10 mouse cellular contexts compared by ENCODE assay signal in genomic region chr11:97207011-97207422, GRCm38 (mm10). TPM values are rescaled to one million over a fixed set of nuclear protein-coding genes. Genes with fewer than 3 reads are reported as not detected.
DNase-seq lines count a peak whose midpoint lies in the region; ATAC-seq and TF ChIP-seq lines count a peak whose summit lies in the region.
"Had no signal": no experiment of that assay in that cellular context is flagged by ENCODE, and none has a peak within 500 bp of the region (broad histone marks: within the 10 kb centered on the region; RNA-seq: fewer than 3 reads in every experiment).

No protein-coding gene starts in this region.

- peaks cover 8% of the 10 kb centered on the region for H3K4me1 ChIP-seq in heart, embryonic 13.5 days
- peaks cover 60% of the 10 kb centered on the region for H3K4me1 ChIP-seq in G1E (ENCODE audit: insufficient read depth, low read depth, low read length)
- peaks cover 3% of the 10 kb centered on the region; the same call in 1 of the 2 replicates for H3K4me1 ChIP-seq in heart, embryonic 16.5 days (ENCODE audit: control insufficient read depth, insufficient read depth, low read length)
- H3K4me1 ChIP-seq in midbrain, embryonic 11.5 days (ENCODE audit: control insufficient read depth, insufficient read depth, low read length): no peaks in the 10 kb centered on the region
- H3K4me1 ChIP-seq in liver, embryonic 11.5 days (replicated peaks; ENCODE audit: control insufficient read depth, insufficient read depth, low read length): peaks cover 3% of the 10 kb centered on the region; the same call in 1 of the 2 replicates
- H3K4me1 ChIP-seq in forebrain, embryonic 14.5 days (ENCODE audit: control insufficient read depth, insufficient read depth, low read length): no peaks in the 10 kb centered on the region

- ATAC-seq in heart, embryonic 13.5 days (ENCODE audit: extremely low read depth, insufficient number of reproducible peaks, low FRiP score, low TSS enrichment): no peak
- ATAC-seq in G1E (ENCODE audit: extremely low read depth, insufficient number of reproducible peaks, low FRiP score, poor library complexity, severe bottlenecking): no peak; the same call in 1 of the 2 replicates
- peak; percentile 37; the same call in 1 of the 2 replicates for ATAC-seq in heart, embryonic 16.5 days (replicated peaks; ENCODE audit: extremely low read depth, insufficient read depth, low FRiP score)
- ATAC-seq in midbrain, embryonic 11.5 days (ENCODE audit: low FRiP score): no peak
- ATAC-seq in liver, embryonic 11.5 days (replicated peaks; ENCODE audit: low FRiP score): no peak
- ATAC-seq in forebrain, embryonic 14.5 days: no peak

- peaks cover 62% of the 10 kb centered on the region for H3K36me3 ChIP-seq in heart, embryonic 13.5 days
- peaks cover 54% of the 10 kb centered on the region for H3K36me3 ChIP-seq in G1E (replicated peaks)
- peaks cover 29% of the 10 kb centered on the region for H3K36me3 ChIP-seq in heart, embryonic 16.5 days (ENCODE audit: control insufficient read depth, insufficient read depth)
- peaks cover 10% of the 10 kb centered on the region; the same call in 1 of the 2 replicates for H3K36me3 ChIP-seq in midbrain, embryonic 11.5 days (ENCODE audit: control insufficient read depth, insufficient read depth, low read length)
- H3K36me3 ChIP-seq in liver, embryonic 11.5 days (ENCODE audit: control insufficient read depth, insufficient read depth, low read length): peaks cover 11% of the 10 kb centered on the region
- H3K36me3 ChIP-seq in forebrain, embryonic 14.5 days (ENCODE audit: control insufficient read depth, insufficient read depth, low read length): peaks cover 53% of the 10 kb centered on the region

- no peak for DNase-seq in heart, adult 8-10 months (ENCODE audit: low spot score)
- no peak for DNase-seq in G1E (ENCODE audit: low spot score)
- DNase-seq in lung, postnatal 36 days: peak; percentile 25
- no peak for DNase-seq in midbrain, embryonic 11.5 days (ENCODE audit: low spot score, missing footprints)
- no peak for DNase-seq in liver, embryonic 11.5 days (ENCODE audit: low spot score)
- no peak for DNase-seq in forebrain, embryonic 14.5 days (ENCODE audit: low spot score)
- DNase-seq: thymus, adult 2 months had no signal

- no peak overlapping the region for H3K4me2 ChIP-seq in heart, embryonic 13.5 days
- H3K4me2 ChIP-seq in heart, embryonic 16.5 days (ENCODE audit: low read depth, low read length): no peak overlapping the region
- H3K4me2 ChIP-seq in midbrain, embryonic 11.5 days: no peak overlapping the region
- H3K4me2 ChIP-seq in liver, embryonic 11.5 days: no peak overlapping the region
- no peak overlapping the region for H3K4me2 ChIP-seq in forebrain, embryonic 14.5 days (ENCODE audit: low read length)

- H3K27ac ChIP-seq in heart, embryonic 13.5 days (replicated peaks): 0 out of 2 replicates have a peak overlapping the region, but pooled peaks have one; percentile 32
- no peak overlapping the region for H3K27ac ChIP-seq in heart, embryonic 16.5 days (ENCODE audit: low read length)
- no peak overlapping the region for H3K27ac ChIP-seq in midbrain, embryonic 11.5 days (ENCODE audit: low read depth, low read length)
- H3K27ac ChIP-seq in liver, embryonic 11.5 days (ENCODE audit: low read depth, low read length): no peak overlapping the region
- H3K27ac ChIP-seq in forebrain, embryonic 14.5 days (ENCODE audit: low read depth, low read length): no peak overlapping the region

- no peak for TF ChIP-seq CTCF in G1E (IDR thresholded peaks at IDR 0.05; ENCODE audit: low read depth, low read length)

- H3K9ac ChIP-seq in heart, embryonic 13.5 days: no peak overlapping the region
- H3K9ac ChIP-seq in heart, embryonic 16.5 days (ENCODE audit: low read length): no peak overlapping the region
- no peak overlapping the region for H3K9ac ChIP-seq in midbrain, embryonic 11.5 days (ENCODE audit: low read length)
- H3K9ac ChIP-seq in liver, embryonic 11.5 days (ENCODE audit: low read depth, low read length): no peak overlapping the region
- H3K9ac ChIP-seq in forebrain, embryonic 14.5 days (ENCODE audit: low read length): no peak overlapping the region

- no peaks in the 10 kb centered on the region for H3K9me3 ChIP-seq in heart, embryonic 13.5 days
- no peaks in the 10 kb centered on the region for H3K9me3 ChIP-seq in G1E (replicated peaks)
- H3K9me3 ChIP-seq in heart, embryonic 16.5 days (replicated peaks; ENCODE audit: control insufficient read depth, low read length): no peaks in the 10 kb centered on the region
- H3K9me3 ChIP-seq in midbrain, embryonic 11.5 days (ENCODE audit: control insufficient read depth, low read length): no peaks in the 10 kb centered on the region
- H3K9me3 ChIP-seq in liver, embryonic 11.5 days (ENCODE audit: control insufficient read depth, low read length): no peaks in the 10 kb centered on the region
- H3K9me3 ChIP-seq in forebrain, embryonic 14.5 days (replicated peaks; ENCODE audit: control insufficient read depth, low read length): no peaks in the 10 kb centered on the region
- H3K9me3 ChIP-seq: megakaryocyte, embryonic 14.5 days had no signal

- no peaks in the 10 kb centered on the region for H3K27me3 ChIP-seq in heart, embryonic 13.5 days (replicated peaks)
- no peaks in the 10 kb centered on the region for H3K27me3 ChIP-seq in G1E (ENCODE audit: insufficient read depth, low read length)
- H3K27me3 ChIP-seq in heart, embryonic 16.5 days (ENCODE audit: control insufficient read depth, insufficient read depth, low read length): no peaks in the 10 kb centered on the region
- no peaks in the 10 kb centered on the region for H3K27me3 ChIP-seq in midbrain, embryonic 11.5 days (ENCODE audit: control insufficient read depth, insufficient read depth, low read length)
- no peaks in the 10 kb centered on the region for H3K27me3 ChIP-seq in liver, embryonic 11.5 days (replicated peaks; ENCODE audit: control insufficient read depth, insufficient read depth, low read length)
- no peaks in the 10 kb centered on the region for H3K27me3 ChIP-seq in forebrain, embryonic 14.5 days (replicated peaks; ENCODE audit: control insufficient read depth, insufficient read depth, low read length)
- H3K27me3 ChIP-seq: megakaryocyte, embryonic 14.5 days had no signal

- 42% methylated on average over 8 of the region's 8 CpGs for WGBS in heart, embryonic 13.5 days
- WGBS in heart, embryonic 16.5 days: 36% methylated on average over 8 of the region's 8 CpGs
- WGBS in midbrain, embryonic 11.5 days: 88% methylated on average over 8 of the region's 8 CpGs
- WGBS in liver, embryonic 11.5 days: 80% methylated on average over 8 of the region's 8 CpGs
- WGBS in forebrain, embryonic 14.5 days: 79% methylated on average over 8 of the region's 8 CpGs

- no peak overlapping the region for H3K4me3 ChIP-seq in heart, embryonic 13.5 days
- peak overlapping the region; percentile 56; the same call in 1 of the 2 replicates for H3K4me3 ChIP-seq in G1E (ENCODE audit: low read depth, low read length)
- H3K4me3 ChIP-seq in heart, embryonic 16.5 days (ENCODE audit: low read length): no peak overlapping the region
- no peak overlapping the region for H3K4me3 ChIP-seq in midbrain, embryonic 11.5 days (ENCODE audit: low read depth, low read length)
- no peak overlapping the region for H3K4me3 ChIP-seq in liver, embryonic 11.5 days (ENCODE audit: low read depth, low read length)
- no peak overlapping the region for H3K4me3 ChIP-seq in forebrain, embryonic 14.5 days (ENCODE audit: low read depth, low read length)
- H3K4me3 ChIP-seq: megakaryocyte, embryonic 14.5 days had no signal

RNA-seq across cellular contexts. Expression of gene Kpnb1, which starts 19.3 kb away (rescaled TPM):
- 34.0 and 35.2 TPM in 2 replicates for polyA plus RNA-seq in heart, embryonic 13.5 days (2015; fragmentation: Nextera tagmentation; extraction: Ambion mirVana)
- total RNA-seq in heart, adult 8-10 months (2022): 10 to 100 TPM; 78.7 to 80.0 (median 79.7) TPM
- total RNA-seq in G1E (2014; fragmentation: Nextera tagmentation) (328 and 346 TPM in 2 replicates), G1E (2017) (265 and 286 TPM in 2 replicates)
- 50.5 and 51.3 TPM in 2 replicates for polyA plus RNA-seq in G1E (2012)
- 30.1 and 31.3 TPM in 2 replicates for polyA plus RNA-seq in heart, embryonic 16.5 days (2015; fragmentation: Nextera tagmentation; extraction: Ambion mirVana)
- 111 and 116 TPM in 2 replicates for polyA plus RNA-seq in midbrain, embryonic 11.5 days (2014; fragmentation: Nextera tagmentation; extraction: Ambion mirVana)
- polyA plus RNA-seq in liver, embryonic 11.5 days (2014; fragmentation: Nextera tagmentation; extraction: Ambion mirVana): 78.9 and 84.4 TPM in 2 replicates
- polyA plus RNA-seq in forebrain, embryonic 14.5 days (2014; fragmentation: Nextera tagmentation; extraction: Ambion mirVana): 41.7 and 41.9 TPM in 2 replicates

RNA-seq across cellular contexts. Expression of gene Tbkbp1, which starts 55.7 kb away (rescaled TPM):
- 5.5 and 6.6 TPM in 2 replicates for polyA plus RNA-seq in heart, embryonic 13.5 days (2015; fragmentation: Nextera tagmentation; extraction: Ambion mirVana)
- total RNA-seq in heart, adult 8-10 months (2022): 10 to 100 TPM; 12.2 to 14.9 (median 13.9) TPM
- total RNA-seq in G1E (2014; fragmentation: Nextera tagmentation): not detected in 2 replicates
- total RNA-seq in G1E (2017): 0.05 and 0.06 TPM in 2 replicates
- polyA plus RNA-seq in G1E (2012): 0.29 and 0.34 TPM in 2 replicates
- 3.8 and 4.3 TPM in 2 replicates for polyA plus RNA-seq in heart, embryonic 16.5 days (2015; fragmentation: Nextera tagmentation; extraction: Ambion mirVana)
- 2.8 and 3.6 TPM in 2 replicates for polyA plus RNA-seq in midbrain, embryonic 11.5 days (2014; fragmentation: Nextera tagmentation; extraction: Ambion mirVana)
- 5.4 and 5.5 TPM in 2 replicates for polyA plus RNA-seq in liver, embryonic 11.5 days (2014; fragmentation: Nextera tagmentation; extraction: Ambion mirVana)
- polyA plus RNA-seq in forebrain, embryonic 14.5 days (2014; fragmentation: Nextera tagmentation; extraction: Ambion mirVana): 4.8 and 5.4 TPM in 2 replicates
